Mouse (Mus musculus) liver, adult 2 months (tissue): ENCODE measurements around the gene Dag1. TPM values are rescaled to one million over a fixed set of nuclear protein-coding genes. Genes with fewer than 3 reads are reported as not detected.

Experiments used
- DNase-seq: peaks from one replicate; pipeline ENCODE4 v3.0.0-alpha.2; 2011; ENCODE audit warnings: low read depth, low spot score; ENCODE audit errors: extremely low read depth
- H3K27ac ChIP-seq: fragments of 200-500 bp; replicated peaks from 2 replicates; pipeline ENCODE4 v1.5.1; 2012; ENCODE audit warnings: low read depth, mild to moderate bottlenecking, control low read depth, inconsistent platforms, low read length; ENCODE audit not compliant: insufficient read depth
- H3K27me3 ChIP-seq: fragments of 200-500 bp; 2 replicates; pipeline ENCODE4 v1.6.1; 2012; ENCODE audit warnings: mild to moderate bottlenecking, moderate library complexity, low read length, inconsistent platforms; ENCODE audit not compliant: control insufficient read depth, insufficient read depth
- H3K36me3 ChIP-seq: fragments of 200-500 bp; 2 replicates; pipeline ENCODE4 v1.6.1; 2012; ENCODE audit warnings: low read length, inconsistent platforms; ENCODE audit not compliant: control insufficient read depth, insufficient read depth
- H3K4me1 ChIP-seq: fragments of 200-500 bp; 2 replicates; pipeline ENCODE4 v1.6.1; 2011; ENCODE audit warnings: low read length; ENCODE audit not compliant: control insufficient read depth, insufficient read depth
- H3K4me3 ChIP-seq: fragments of 200-500 bp; 2 replicates; pipeline ENCODE4 v1.5.1; 2011; ENCODE audit warnings: low read depth, mild to moderate bottlenecking, control low read depth, low read length, moderate library complexity; ENCODE audit not compliant: insufficient read depth
- H3K79me2 ChIP-seq: fragments of 200-500 bp; 2 replicates; pipeline ENCODE4 v1.6.1; 2012; ENCODE audit warnings: inconsistent platforms, mild to moderate bottlenecking, low read length, moderate library complexity; ENCODE audit not compliant: control insufficient read depth, insufficient read depth
- H3K9ac ChIP-seq: fragments of 200-500 bp; 2 replicates; pipeline ENCODE4 v1.6.1; 2012; ENCODE audit warnings: low read depth, mild to moderate bottlenecking, control low read depth, inconsistent platforms, low read length
- CTCF ChIP-seq: fragments of 200-500 bp; IDR thresholded peaks from 2 replicates; pipeline ENCODE4 v1.5.1; 2011; ENCODE audit warnings: low read depth, low read length, control low read depth
- POLR2A ChIP-seq: fragments of 200-500 bp; IDR thresholded peaks from 2 replicates; pipeline ENCODE4 v1.6.1; 2011; ENCODE audit warnings: low read length, control low read depth; ENCODE audit not compliant: insufficient read depth; ENCODE audit errors: extremely low read depth
- WGBS: fragments of 180-500 bp; shearing (Covaris S2); methylation state at CpG from one replicate; pipeline ENCODE4 v1.1.7; 2018; 5-methylcytosine and 5-hydroxymethylcytosine counted together
- polyA plus RNA-seq: library from polyadenylated mRNA; depleted of rRNA; stranded (reverse); fragments of >200 nt; gene quantifications from 2 replicates; pipeline ENCODE4 v1.2.3, GENCODE M21; 2012
- total RNA-seq: library from RNA; depleted of rRNA; stranded (reverse); fragments of >200 nt; gene quantifications from 2 replicates; pipeline ENCODE4 v1.2.3, GENCODE M21; 2014

Dag1 gene
- total and polyA plus RNA-seq, 2 experiments: 20.7 to 24.9 TPM

GRCm38 (mm10) chr9:108244540-108244939, 19.2 kb downstream of the Dag1 start:
- no peak for TF ChIP-seq POLR2A
- no peak for TF ChIP-seq CTCF
- Histone ChIP-seq H3K36me3 (peaks cover 14% of the 10 kb centered on the region), H3K4me3 (no peak overlapping the region), H3K79me2 (peaks cover 19% of the 10 kb centered on the region; the same call in 1 of the 2 replicates), H3K27me3 (no peaks in the 10 kb centered on the region), H3K27ac (no peak overlapping the region), H3K9ac (no peak overlapping the region), H3K4me1 (no peaks in the 10 kb centered on the region)
- DNase-seq: no peak
- WGBS: 84% methylated on average over 3 of the region's 3 CpGs

- no peak for TF ChIP-seq POLR2A
- no peak for TF ChIP-seq CTCF
- Histone ChIP-seq H3K9ac (no peak overlapping the region), H3K27ac (no peak overlapping the region), H3K36me3 (peaks cover 11% of the 10 kb centered on the region; the same call in 1 of the 2 replicates), H3K79me2 (peaks cover 34% of the 10 kb centered on the region), H3K4me3 (no peak overlapping the region), H3K4me1 (no peaks in the 10 kb centered on the region), H3K27me3 (no peaks in the 10 kb centered on the region)
- WGBS: 82% methylated on average over 5 of the region's 5 CpGs
- no peak for DNase-seq
Measured at GRCm38 (mm10) chr9:108239951-108240350, 23.8 kb downstream of the Dag1 start.

- Histone ChIP-seq H3K27me3 (no peaks in the 10 kb centered on the region), H3K9ac (no peak overlapping the region), H3K4me1 (peaks cover 2% of the 10 kb centered on the region; the same call in 1 of the 2 replicates), H3K79me2 (peaks cover 37% of the 10 kb centered on the region), H3K4me3 (no peak overlapping the region), H3K27ac (no peak overlapping the region), H3K36me3 (peaks cover 7% of the 10 kb centered on the region; the same call in 1 of the 2 replicates)
- WGBS: 95% methylated on average over 3 of the region's 3 CpGs
- no peak for TF ChIP-seq CTCF
- no peak for TF ChIP-seq POLR2A
- DNase-seq: no peak
Measured at GRCm38 (mm10) chr9:108238831-108239230, 24.9 kb downstream of the Dag1 start.

GRCm38 (mm10) chr9:108238402-108238801, 25.4 kb downstream of the Dag1 start:
- Histone ChIP-seq H3K79me2 (peaks cover 38% of the 10 kb centered on the region), H3K9ac (no peak overlapping the region), H3K4me3 (no peak overlapping the region), H3K4me1 (peaks cover 2% of the 10 kb centered on the region; the same call in 1 of the 2 replicates), H3K36me3 (peaks cover 5% of the 10 kb centered on the region; the same call in 1 of the 2 replicates), H3K27me3 (no peaks in the 10 kb centered on the region), H3K27ac (no peak overlapping the region)
- TF ChIP-seq POLR2A (no peak), CTCF (no peak)
- 91% methylated on average over 2 of the region's 2 CpGs for WGBS
- DNase-seq: no peak

- no peak for TF ChIP-seq CTCF
- no peak for TF ChIP-seq POLR2A
Measured at GRCm38 (mm10) chr9:108234682-108235081, 29.1 kb downstream of the Dag1 start.

GRCm38 (mm10) chr9:108232908-108233307, 30.9 kb downstream of the Dag1 start:
- Histone ChIP-seq H3K4me3 (no peak overlapping the region), H3K27me3 (no peaks in the 10 kb centered on the region), H3K36me3 (peaks cover 5% of the 10 kb centered on the region), H3K79me2 (peaks cover 24% of the 10 kb centered on the region), H3K9ac (no peak overlapping the region), H3K4me1 (peaks cover 5% of the 10 kb centered on the region; the same call in 1 of the 2 replicates), H3K27ac (no peak overlapping the region)
- no peak for DNase-seq
- no peak for TF ChIP-seq CTCF
- TF ChIP-seq POLR2A: no peak
- 45% methylated on average over 2 of the region's 2 CpGs for WGBS

More at GRCm38 (mm10) chr9:108234682-108235081, 29.1 kb downstream of the Dag1 start:
- H3K4me3 ChIP-seq: no peak overlapping the region
- WGBS: 95% methylated on average over 2 of the region's 2 CpGs
- DNase-seq: no peak
- H3K4me1 ChIP-seq: peaks cover 2% of the 10 kb centered on the region; the same call in 1 of the 2 replicates
- no peaks in the 10 kb centered on the region for H3K27me3 ChIP-seq
- H3K79me2 ChIP-seq: peaks cover 29% of the 10 kb centered on the region
- peaks cover 3% of the 10 kb centered on the region; the same call in 1 of the 2 replicates for H3K36me3 ChIP-seq
- no peak overlapping the region for H3K27ac ChIP-seq
- no peak overlapping the region for H3K9ac ChIP-seq
